Mouse (Mus musculus): ENCODE measurements around the gene Tmem179. TPM values are rescaled to one million over a fixed set of nuclear protein-coding genes. Genes with fewer than 3 reads are reported as not detected.

Gene Tmem179
- polyA plus RNA-seq, 1 experiment from 2014 or later, result 1.5 TPM

- DNase-seq (ENCODE audit: low spot score) (no peak), ATAC-seq (ENCODE audit: low FRiP score, low TSS enrichment) (no peak)
Measured at GRCm38 (mm10) chr12:112456144-112456713, 60.3 kb downstream of the Tmem179 start.

GRCm38 (mm10) chr12:112451826-112452225 lies 64.7 kb downstream of the Tmem179 start:
- Histone ChIP-seq H3K27ac (replicated peaks) (no peak overlapping the region), H3K9ac (ENCODE audit: low read length) (no peak overlapping the region), H3K36me3 (ENCODE audit: control insufficient read depth, insufficient read depth, low read length) (no peaks in the 10 kb centered on the region), H3K4me3 (ENCODE audit: low read depth, low read length) (no peak overlapping the region), H3K9me3 (ENCODE audit: control insufficient read depth, low read length) (0 out of 2 replicates have a peak, but pooled peaks cover under 1% of the 10 kb centered on the region), H3K4me2 (replicated peaks; ENCODE audit: low read depth) (no peak overlapping the region), H3K4me1 (replicated peaks; ENCODE audit: control insufficient read depth, insufficient read depth) (0 out of 2 replicates have a peak, but pooled peaks cover 2% of the 10 kb centered on the region), H3K27me3 (ENCODE audit: control insufficient read depth, insufficient read depth, low read length) (no peaks in the 10 kb centered on the region)
- no peak for DNase-seq (ENCODE audit: low spot score)
- ATAC-seq (ENCODE audit: low FRiP score, low TSS enrichment), result no peak
- 85% methylated on average over 9 of the region's 9 CpGs for WGBS
- TF ChIP-seq CTCF (IDR thresholded peaks at IDR 0.05; ENCODE audit: low read depth), result no peak
- no peak for TF ChIP-seq EP300 (optimal IDR thresholded peaks at IDR 0.05)

More at GRCm38 (mm10) chr12:112456144-112456713, 60.3 kb downstream of the Tmem179 start:
- TF ChIP-seq EP300 (optimal IDR thresholded peaks at IDR 0.05), result no peak
- TF ChIP-seq CTCF (IDR thresholded peaks at IDR 0.05; ENCODE audit: low read depth), result no peak
- 71% methylated on average over 6 of the region's 6 CpGs for WGBS
- no peaks in the 10 kb centered on the region for H3K4me1 ChIP-seq (replicated peaks; ENCODE audit: control insufficient read depth, insufficient read depth)
- no peak overlapping the region for H3K4me2 ChIP-seq (replicated peaks; ENCODE audit: low read depth)
- no peak overlapping the region for H3K4me3 ChIP-seq (ENCODE audit: low read depth, low read length)
- no peaks in the 10 kb centered on the region for H3K9me3 ChIP-seq (ENCODE audit: control insufficient read depth, low read length)
- H3K27ac ChIP-seq (replicated peaks), result no peak overlapping the region
- H3K9ac ChIP-seq (ENCODE audit: low read length), result no peak overlapping the region
- no peaks in the 10 kb centered on the region for H3K27me3 ChIP-seq (ENCODE audit: control insufficient read depth, insufficient read depth, low read length)
- H3K36me3 ChIP-seq (ENCODE audit: control insufficient read depth, insufficient read depth, low read length), result no peaks in the 10 kb centered on the region

GRCm38 (mm10) chr12:112451381-112451780 lies 65.2 kb downstream of the Tmem179 start:
- ATAC-seq (ENCODE audit: low FRiP score, low TSS enrichment) (no peak), DNase-seq (ENCODE audit: low spot score) (no peak)
- no peak overlapping the region for H3K4me3 ChIP-seq (ENCODE audit: low read depth, low read length)
- no peaks in the 10 kb centered on the region for H3K36me3 ChIP-seq (ENCODE audit: control insufficient read depth, insufficient read depth, low read length)
- H3K9me3 ChIP-seq (ENCODE audit: control insufficient read depth, low read length), result 0 out of 2 replicates have a peak, but pooled peaks cover 2% of the 10 kb centered on the region
- no peaks in the 10 kb centered on the region for H3K27me3 ChIP-seq (ENCODE audit: control insufficient read depth, insufficient read depth, low read length)
- WGBS, result 77% methylated on average over 1 of the region's 1 CpGs
- no peak overlapping the region for H3K27ac ChIP-seq (replicated peaks)
- H3K9ac ChIP-seq (ENCODE audit: low read length), result no peak overlapping the region
- H3K4me1 ChIP-seq (replicated peaks; ENCODE audit: control insufficient read depth, insufficient read depth), result 0 out of 2 replicates have a peak, but pooled peaks cover 2% of the 10 kb centered on the region
- TF ChIP-seq CTCF (IDR thresholded peaks at IDR 0.05; ENCODE audit: low read depth) (no peak), EP300 (optimal IDR thresholded peaks at IDR 0.05) (no peak)
- H3K4me2 ChIP-seq (replicated peaks; ENCODE audit: low read depth), result no peak overlapping the region

GRCm38 (mm10) chr12:112450883-112451282 lies 65.7 kb downstream of the Tmem179 start:
- WGBS, result 27% methylated on average over 6 of the region's 6 CpGs
- DNase-seq (ENCODE audit: low spot score) (peak; percentile 38), ATAC-seq (ENCODE audit: low FRiP score, low TSS enrichment) (peak; percentile 35; the same call in 1 of the 2 replicates)
- no peak overlapping the region for H3K4me3 ChIP-seq (ENCODE audit: low read depth, low read length)
- H3K9me3 ChIP-seq (ENCODE audit: control insufficient read depth, low read length), result 0 out of 2 replicates have a peak, but pooled peaks cover 2% of the 10 kb centered on the region
- no peak overlapping the region for H3K4me2 ChIP-seq (replicated peaks; ENCODE audit: low read depth)
- no peak for TF ChIP-seq EP300 (optimal IDR thresholded peaks at IDR 0.05)
- TF ChIP-seq CTCF (IDR thresholded peaks at IDR 0.05; ENCODE audit: low read depth), result peak; percentile 77
- H3K27me3 ChIP-seq (ENCODE audit: control insufficient read depth, insufficient read depth, low read length), result no peaks in the 10 kb centered on the region
- no peak overlapping the region for H3K27ac ChIP-seq (replicated peaks)
- H3K4me1 ChIP-seq (replicated peaks; ENCODE audit: control insufficient read depth, insufficient read depth), result 0 out of 2 replicates have a peak, but pooled peaks cover 2% of the 10 kb centered on the region
- no peaks in the 10 kb centered on the region for H3K36me3 ChIP-seq (ENCODE audit: control insufficient read depth, insufficient read depth, low read length)
- H3K9ac ChIP-seq (ENCODE audit: low read length), result no peak overlapping the region

Other genes starting within 250 kb of the Tmem179 start
- gene A530016L24Rik, start 27.3 kb downstream of the Tmem179 start, polyA plus RNA-seq (2015; fragmentation: Nextera tagmentation; extraction: Ambion mirVana), result not detected in 2 replicates
- 1.5 and 2.0 TPM in 2 replicates for gene Inf2, start 72.0 kb upstream of the Tmem179 start, polyA plus RNA-seq (2015; fragmentation: Nextera tagmentation; extraction: Ambion mirVana)
- 4.7 and 6.4 TPM in 2 replicates for gene Adssl1, start 103.3 kb upstream of the Tmem179 start, polyA plus RNA-seq (2015; fragmentation: Nextera tagmentation; extraction: Ambion mirVana)
- 91.5 and 97.1 TPM in 2 replicates for gene Siva1, start 127.9 kb upstream of the Tmem179 start, polyA plus RNA-seq (2015; fragmentation: Nextera tagmentation; extraction: Ambion mirVana)
- gene Akt1, start 158.1 kb upstream of the Tmem179 start, polyA plus RNA-seq (2015; fragmentation: Nextera tagmentation; extraction: Ambion mirVana), result 84.5 and 98.2 TPM in 2 replicates
- 11.3 and 12.1 TPM in 2 replicates for gene Zbtb42, start 162.1 kb upstream of the Tmem179 start, polyA plus RNA-seq (2015; fragmentation: Nextera tagmentation; extraction: Ambion mirVana)
- gene Cep170b, start 203.7 kb upstream of the Tmem179 start, polyA plus RNA-seq (2015; fragmentation: Nextera tagmentation; extraction: Ambion mirVana), result 20.7 and 21.2 TPM in 2 replicates
- gene Pld4, start 243.9 kb upstream of the Tmem179 start, polyA plus RNA-seq (2015; fragmentation: Nextera tagmentation; extraction: Ambion mirVana), result 9.6 and 9.8 TPM in 2 replicates

All from stomach, postnatal 0 days (tissue).